Mouse (Mus musculus) gastrocnemius, adult 8-10 months (tissue): ENCODE measurements around the gene Lingo1. TPM values are rescaled to one million over a fixed set of nuclear protein-coding genes. Genes with fewer than 3 reads are reported as not detected.

Experiments
- total RNA-seq, 4 experiments: library from RNA; stranded (reverse); gene quantifications; 2 replicates each; pipeline ENCODE4 v1.2.4; 2022

Lingo1 gene
- total RNA-seq, 4 experiments from 2014 or later, result 0.22 to 0.92 (median 0.67) TPM

Other genes with a start within 250 kb of the Lingo1 start
- under 1 TPM in 1 of 4 experiments, not detected in 3; 0.27 TPM for gene Odf3l1, start 68.2 kb upstream of the Lingo1 start, total RNA-seq
- 1 to 10 TPM; 3.2 to 5.4 (median 4.2) TPM for gene Cspg4, start 68.6 kb upstream of the Lingo1 start, total RNA-seq
- gene Snx33, start 131.9 kb upstream of the Lingo1 start, total RNA-seq, result 1 to 10 TPM; 1.7 to 4.0 (median 3.1) TPM
- 10 to 100 TPM; 54.4 to 61.3 (median 57.1) TPM for gene Imp3, start 141.0 kb upstream of the Lingo1 start, total RNA-seq
- 10 to 100 TPM; 10.0 to 12.0 (median 11.3) TPM for gene Snupn, start 154.4 kb upstream of the Lingo1 start, total RNA-seq
- 1 to 10 TPM; 2.1 to 5.7 (median 2.6) TPM for gene Ptpn9, start 198.5 kb upstream of the Lingo1 start, total RNA-seq